Mouse (Mus musculus) cerebellum, adult 2 months (tissue): Measurements from ENCODE around the gene Eif2b1.

Experiments used
- CTCF ChIP-seq: fragments of 200-500 bp; IDR thresholded peaks from 2 replicates; pipeline ENCODE4 v1.5.1; 2011; ENCODE audit warnings: low read depth, mild to moderate bottlenecking, control low read depth, low read length, moderate library complexity, borderline replicate concordance; ENCODE audit not compliant: insufficient read depth
- POLR2A ChIP-seq: fragments of 200-500 bp; IDR thresholded peaks from 2 replicates; pipeline ENCODE4 v1.6.1; 2011; ENCODE audit warnings: low read length, control low read depth, borderline replicate concordance; ENCODE audit not compliant: insufficient read depth

- TF ChIP-seq POLR2A (no peak), CTCF (no peak)
Observed at GRCm38 (mm10) chr5:124552094-124552472, 26.8 kb downstream of the Eif2b1 start.
